Mouse (Mus musculus) myocyte (in vitro differentiated cells): ENCODE data around the gene Stard10. TPM values are rescaled to one million over a fixed set of nuclear protein-coding genes. Genes with fewer than 3 reads are reported as not detected.

ENCODE experiments used
- H3K27me3 ChIP-seq: one replicate; pipeline ENCODE4 v1.6.1; 2011; ENCODE audit not compliant: control insufficient read depth, insufficient read depth, insufficient read length
- H3K36me3 ChIP-seq: one replicate; pipeline ENCODE4 v1.6.1; 2011; ENCODE audit not compliant: control insufficient read depth, insufficient read depth
- H3K4me2 ChIP-seq: one replicate; pipeline ENCODE4 v1.6.1; 2011; ENCODE audit warnings: low read depth, control low read depth
- H3K4me3 ChIP-seq: one replicate; pipeline ENCODE4 v1.5.1; 2011; ENCODE audit warnings: mild to moderate bottlenecking, control low read depth, moderate library complexity
- H3K79me2 ChIP-seq: one replicate; pipeline ENCODE4 v1.6.1; 2011; ENCODE audit not compliant: control insufficient read depth, insufficient read depth
- H3ac ChIP-seq: one replicate; pipeline ENCODE4 v1.6.1; 2011; ENCODE audit not compliant: control insufficient read depth, insufficient read length
- CEBPB ChIP-seq: IDR thresholded peaks from 2 replicates; pipeline ENCODE4 v1.6.1; 2011; ENCODE audit warnings: mild to moderate bottlenecking, moderate library complexity; ENCODE audit not compliant: poor library complexity, insufficient read depth, severe bottlenecking
- E2F4 ChIP-seq: IDR thresholded peaks from one replicate; pipeline ENCODE4 v1.6.1; 2011; ENCODE audit warnings: mild to moderate bottlenecking, control low read depth, moderate library complexity; ENCODE audit not compliant: insufficient read depth
- MAX ChIP-seq: IDR thresholded peaks from one replicate; pipeline ENCODE4 v1.6.1; 2011; ENCODE audit warnings: low read depth, mild to moderate bottlenecking, control low read depth
- MYOD1 ChIP-seq, 3 experiments: IDR thresholded peaks; one replicate each; pipeline ENCODE4 v1.6.1; 2011; ENCODE audit warnings: control low read depth in 2 of 3, low read depth in 2 of 3, mild to moderate bottlenecking in 2 of 3, moderate library complexity in 1 of 3; ENCODE audit not compliant: insufficient read length in 2 of 3, control insufficient read depth in 1 of 3
- MYOG ChIP-seq, 3 experiments: IDR thresholded peaks; one replicate each; pipeline ENCODE4 v1.6.1; 2011; ENCODE audit warnings: control low read depth in 2 of 3, low read depth in 2 of 3, mild to moderate bottlenecking in 2 of 3; ENCODE audit not compliant: insufficient read length in 2 of 3, control insufficient read depth in 1 of 3, insufficient read depth in 1 of 3
- POLR2A ChIP-seq: IDR thresholded peaks from one replicate; pipeline ENCODE4 v1.6.1; 2011; ENCODE audit warnings: low read depth, mild to moderate bottlenecking, control low read depth, moderate library complexity; ENCODE audit not compliant: insufficient read length
- POLR2AphosphoS2 ChIP-seq: IDR thresholded peaks from one replicate; pipeline ENCODE4 v1.6.1; 2011; ENCODE audit warnings: low read depth, control low read depth; ENCODE audit not compliant: insufficient read length
- REST ChIP-seq: IDR thresholded peaks from one replicate; pipeline ENCODE4 v1.6.1; 2011; ENCODE audit warnings: mild to moderate bottlenecking, control low read depth, moderate library complexity; ENCODE audit not compliant: insufficient read depth, insufficient read length
- SRF ChIP-seq: IDR thresholded peaks from one replicate; pipeline ENCODE4 v1.6.1; 2011; ENCODE audit warnings: low read depth; ENCODE audit not compliant: control insufficient read depth, insufficient read length
- TCF12 ChIP-seq: IDR thresholded peaks from one replicate; pipeline ENCODE4 v1.6.1; 2011; ENCODE audit warnings: mild to moderate bottlenecking, control low read depth; ENCODE audit not compliant: poor library complexity, insufficient read depth, severe bottlenecking
- TCF3 ChIP-seq: IDR thresholded peaks from one replicate; pipeline ENCODE4 v1.6.1; 2011; ENCODE audit warnings: low read depth, control low read depth; ENCODE audit not compliant: insufficient read length
- USF1 ChIP-seq: IDR thresholded peaks from one replicate; pipeline ENCODE4 v1.6.1; 2011; ENCODE audit warnings: low read depth, mild to moderate bottlenecking, control low read depth, moderate library complexity
- polyA plus RNA-seq: library from polyadenylated mRNA; unstranded; fragments of >200 nt; fragmentation: generic; extraction: Trizol; gene quantifications from one replicate; pipeline ENCODE4 v1.2.1, GENCODE M21; 2012; ENCODE audit warnings: missing spikeins

The Stard10 gene
- polyA plus RNA-seq, 1 experiment = 39.6 TPM

- Histone ChIP-seq H3K4me2 (no peak overlapping the region), H3K4me3 (no peak overlapping the region), H3K27me3 (no peaks in the 10 kb centered on the region), H3K79me2 (no peaks in the 10 kb centered on the region), H3ac (no peak overlapping the region), H3K36me3 (peaks cover 4% of the 10 kb centered on the region)
- TF ChIP-seq E2F4 (no peak), TCF12 (no peak), CEBPB (no peak), POLR2A (no peak), POLR2AphosphoS2 (no peak), SRF (no peak), REST (no peak), MYOD1 (IDR thresholded peaks at IDR 0.05; ENCODE audit: control insufficient read depth in 1 of 3, insufficient read length in 2 of 3, low read depth in 2 of 3) (no peak), USF1 (no peak), TCF3 (no peak), MAX (no peak), MYOG (IDR thresholded peaks at IDR 0.05; ENCODE audit: control insufficient read depth in 1 of 3, insufficient read depth in 1 of 3, insufficient read length in 2 of 3, low read depth in 2 of 3) (no peak)
Measured at GRCm38 (mm10) chr7:101376701-101377340, 59.9 kb downstream of the Stard10 start.

GRCm38 (mm10) chr7:101377741-101378262 is 60.9 kb downstream of the Stard10 start:
- peaks cover 4% of the 10 kb centered on the region for H3K36me3 ChIP-seq
- no peak overlapping the region for H3K4me3 ChIP-seq
- no peaks in the 10 kb centered on the region for H3K27me3 ChIP-seq
- H3K79me2 ChIP-seq = no peaks in the 10 kb centered on the region
- peak overlapping the region; percentile 43 for H3K4me2 ChIP-seq
- no peak overlapping the region for H3ac ChIP-seq
- TF ChIP-seq TCF3 = no peak
- no peak for TF ChIP-seq USF1
- no peak for TF ChIP-seq TCF12
- no peak for TF ChIP-seq CEBPB
- TF ChIP-seq MYOD1 (IDR thresholded peaks at IDR 0.05; ENCODE audit: control insufficient read depth in 1 of 3, insufficient read length in 2 of 3, low read depth in 2 of 3) = no peak
- TF ChIP-seq POLR2A = no peak
- TF ChIP-seq MYOG (IDR thresholded peaks at IDR 0.05; ENCODE audit: control insufficient read depth in 1 of 3, insufficient read depth in 1 of 3, insufficient read length in 2 of 3, low read depth in 2 of 3) = no peak
- TF ChIP-seq REST = no peak
- no peak for TF ChIP-seq MAX

- Histone ChIP-seq H3K79me2 (no peaks in the 10 kb centered on the region), H3ac (no peak overlapping the region), H3K36me3 (peaks cover 4% of the 10 kb centered on the region), H3K27me3 (no peaks in the 10 kb centered on the region), H3K4me3 (no peak overlapping the region), H3K4me2 (peak overlapping the region; percentile 32)
- no peak for TF ChIP-seq MYOG (IDR thresholded peaks at IDR 0.05; ENCODE audit: control insufficient read depth in 1 of 3, insufficient read depth in 1 of 3, insufficient read length in 2 of 3, low read depth in 2 of 3)
- TF ChIP-seq CEBPB = no peak
- TF ChIP-seq SRF = no peak
- TF ChIP-seq REST = no peak
- TF ChIP-seq E2F4 = no peak
- no peak for TF ChIP-seq POLR2AphosphoS2
- no peak for TF ChIP-seq MAX
- TF ChIP-seq POLR2A = no peak
- no peak for TF ChIP-seq TCF12
- no peak for TF ChIP-seq USF1
- no peak for TF ChIP-seq TCF3
- TF ChIP-seq MYOD1 (IDR thresholded peaks at IDR 0.05; ENCODE audit: control insufficient read depth in 1 of 3, insufficient read length in 2 of 3, low read depth in 2 of 3) = no peak
Measured at GRCm38 (mm10) chr7:101378285-101378684, 61.4 kb downstream of the Stard10 start.

GRCm38 (mm10) chr7:101378796-101379465 is 62.0 kb downstream of the Stard10 start:
- no peak for TF ChIP-seq SRF
- no peak for TF ChIP-seq E2F4
- TF ChIP-seq POLR2AphosphoS2 = no peak
- TF ChIP-seq TCF3 = no peak
- TF ChIP-seq MYOD1 (IDR thresholded peaks at IDR 0.05; ENCODE audit: control insufficient read depth in 1 of 3, insufficient read length in 2 of 3, low read depth in 2 of 3) = no peak
- TF ChIP-seq REST = no peak
- TF ChIP-seq TCF12 = no peak
- TF ChIP-seq CEBPB = no peak
- TF ChIP-seq MAX = no peak
- TF ChIP-seq MYOG (IDR thresholded peaks at IDR 0.05; ENCODE audit: control insufficient read depth in 1 of 3, insufficient read depth in 1 of 3, insufficient read length in 2 of 3, low read depth in 2 of 3) = no peak
- Histone ChIP-seq H3K36me3 (peaks cover 4% of the 10 kb centered on the region), H3K4me3 (no peak overlapping the region), H3K79me2 (no peaks in the 10 kb centered on the region), H3K27me3 (no peaks in the 10 kb centered on the region), H3ac (no peak overlapping the region), H3K4me2 (peak overlapping the region; percentile 32)
